Mouse (Mus musculus): Measurements from ENCODE around the gene Tmem185b. TPM values are rescaled to one million over a fixed set of nuclear protein-coding genes. Genes with fewer than 3 reads are reported as not detected.

The Tmem185b gene
- 25.6 and 25.7 TPM in 2 replicates for polyA plus RNA-seq (2014; fragmentation: Nextera tagmentation; extraction: Ambion mirVana)

DNA sequence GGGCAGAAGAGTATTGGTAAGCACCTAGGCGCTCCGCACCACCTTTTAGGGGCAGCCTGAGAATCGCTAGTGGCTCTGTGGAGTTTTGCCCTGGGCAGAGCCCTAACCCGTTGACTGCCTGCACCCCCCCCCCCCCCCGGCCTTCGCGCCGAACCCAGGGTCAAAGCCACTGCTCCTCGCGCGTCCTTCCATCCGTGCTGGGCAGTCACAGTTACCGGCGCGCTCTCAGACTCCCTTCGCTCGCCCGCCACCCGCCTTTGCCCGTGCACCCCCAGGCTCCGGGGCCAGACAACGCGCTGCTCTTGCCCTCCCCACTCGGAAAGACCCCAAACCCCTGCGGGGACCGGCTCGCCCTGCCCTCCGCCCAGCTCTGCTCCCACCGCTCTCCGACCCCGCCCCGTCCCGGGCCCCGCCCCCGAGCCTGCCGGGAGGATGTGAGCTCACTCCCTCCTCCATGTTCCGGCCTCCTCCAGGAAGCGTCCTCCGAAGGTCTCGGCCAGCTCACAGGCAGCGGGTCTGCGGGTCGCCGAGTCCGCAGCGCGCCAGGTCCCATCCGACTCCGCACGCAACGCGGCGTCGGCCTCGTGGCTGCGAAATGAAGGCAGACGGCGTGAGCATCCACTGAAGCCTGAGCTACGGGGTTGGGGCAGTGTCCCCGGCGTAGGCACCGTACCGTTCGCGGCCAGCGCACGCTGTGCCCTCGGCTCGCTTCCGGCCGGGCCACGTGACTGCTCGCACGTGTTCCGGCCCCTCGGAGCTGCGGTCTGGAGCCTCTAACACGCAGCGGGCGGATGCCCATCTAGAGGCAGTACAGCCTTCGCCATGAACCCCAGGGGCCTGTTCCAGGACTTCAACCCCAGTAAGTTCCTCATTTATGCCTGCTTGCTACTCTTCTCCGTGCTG lies at the start of gene Tmem185b:
Gene Tmem185b, plus strand, starts transcription at position 472 of the 903 bp plus-strand sequence.
- WGBS: 1% methylated on average over 63 of the region's 82 CpGs

DNA sequence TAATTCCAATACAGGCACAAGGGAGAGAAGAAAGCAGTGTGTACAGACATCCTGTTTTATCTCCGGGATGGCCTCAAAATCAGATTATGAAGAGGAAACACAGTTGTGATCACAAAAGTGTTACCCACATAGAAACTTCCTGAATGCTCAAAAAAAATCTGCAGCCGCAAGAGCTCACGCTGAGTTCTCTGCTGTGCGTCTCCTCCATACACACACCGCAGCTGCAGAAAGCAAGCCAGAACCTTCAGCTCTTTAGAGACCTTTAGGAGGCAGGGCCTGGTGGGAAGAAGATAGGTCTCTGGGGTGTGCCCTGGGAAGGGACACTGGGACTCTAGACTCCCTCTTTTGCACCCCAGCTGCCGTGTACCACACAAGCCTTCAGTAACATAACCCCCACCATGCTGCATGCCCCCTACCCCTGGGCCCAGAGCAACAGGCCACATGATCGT lies 49.0 kb upstream of the Tmem185b start:
- Histone ChIP-seq H3K36me3 (replicated peaks; ENCODE audit: control insufficient read depth, insufficient read depth, low read depth, low read length) (no peaks in the 10 kb centered on the region), H3K27ac (replicated peaks; ENCODE audit: low read depth, low read length) (no peak overlapping the region), H3K4me1 (ENCODE audit: control insufficient read depth, insufficient read depth, low read length) (no peaks in the 10 kb centered on the region), H3K9me3 (replicated peaks; ENCODE audit: control insufficient read depth, low read length) (no peaks in the 10 kb centered on the region), H3K27me3 (ENCODE audit: control insufficient read depth, insufficient read depth, low read length) (no peaks in the 10 kb centered on the region), H3K9ac (replicated peaks; ENCODE audit: low read length) (no peak overlapping the region), H3K4me2 (ENCODE audit: low read depth, low read length) (no peak overlapping the region), H3K4me3 (ENCODE audit: low read depth, low read length) (no peak overlapping the region)
- 87% methylated on average over 7 of the region's 7 CpGs for WGBS
- DNase-seq (ENCODE audit: low spot score) (no peak), ATAC-seq (replicated peaks; ENCODE audit: insufficient number of reproducible peaks, low FRiP score, low TSS enrichment, low read depth) (no peak)

More for the DNA sequence above, at the start of gene Tmem185b:
- peak; percentile 90 for DNase-seq (ENCODE audit: low spot score)
- ATAC-seq (replicated peaks; ENCODE audit: insufficient number of reproducible peaks, low FRiP score, low TSS enrichment, low read depth): peak; percentile 97
- peak within 1 kb of the TSS; percentile 51 for H3K4me3 ChIP-seq (ENCODE audit: low read depth, low read length)
- H3K4me1 ChIP-seq (ENCODE audit: control insufficient read depth, insufficient read depth, low read length): no peaks in the 10 kb centered on the region
- peak within 1 kb of the TSS; percentile 81 for H3K4me2 ChIP-seq (ENCODE audit: low read depth, low read length)
- peak within 1 kb of the TSS; percentile 29 for H3K27ac ChIP-seq (replicated peaks; ENCODE audit: low read depth, low read length)
- no peaks in the 10 kb centered on the region for H3K9me3 ChIP-seq (replicated peaks; ENCODE audit: control insufficient read depth, low read length)
- peaks cover 5% of the 10 kb centered on the region for H3K36me3 ChIP-seq (replicated peaks; ENCODE audit: control insufficient read depth, insufficient read depth, low read depth, low read length)
- peak within 1 kb of the TSS; percentile 74 for H3K9ac ChIP-seq (replicated peaks; ENCODE audit: low read length)
- no peaks in the 10 kb centered on the region for H3K27me3 ChIP-seq (ENCODE audit: control insufficient read depth, insufficient read depth, low read length)

DNA sequence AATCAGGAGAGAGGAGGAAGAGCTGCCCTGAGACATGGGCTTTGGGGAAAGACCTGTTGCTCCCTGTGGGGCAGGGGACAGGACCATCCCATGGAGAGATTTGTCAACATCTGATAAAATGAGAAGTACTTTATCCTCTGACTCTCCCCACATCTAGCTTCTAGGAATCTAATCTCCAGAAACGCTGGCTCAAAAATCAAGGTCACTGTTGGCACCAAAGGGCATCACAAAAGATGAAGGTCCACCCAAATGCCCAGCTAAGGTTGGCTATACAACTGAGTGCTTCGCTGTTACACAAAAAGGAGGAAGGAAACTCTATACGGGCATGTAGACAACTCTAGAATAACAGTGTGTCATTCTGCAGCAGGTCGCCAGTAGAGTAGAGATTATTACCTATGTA lies 46.3 kb upstream of the Tmem185b start:
- Histone ChIP-seq H3K4me1 (ENCODE audit: control insufficient read depth, insufficient read depth, low read length) (no peaks in the 10 kb centered on the region), H3K9me3 (replicated peaks; ENCODE audit: control insufficient read depth, low read length) (no peaks in the 10 kb centered on the region), H3K4me3 (ENCODE audit: low read depth, low read length) (no peak overlapping the region), H3K27me3 (ENCODE audit: control insufficient read depth, insufficient read depth, low read length) (no peaks in the 10 kb centered on the region), H3K9ac (replicated peaks; ENCODE audit: low read length) (no peak overlapping the region), H3K27ac (replicated peaks; ENCODE audit: low read depth, low read length) (no peak overlapping the region), H3K4me2 (ENCODE audit: low read depth, low read length) (no peak overlapping the region), H3K36me3 (replicated peaks; ENCODE audit: control insufficient read depth, insufficient read depth, low read depth, low read length) (no peaks in the 10 kb centered on the region)
- no peak for ATAC-seq (replicated peaks; ENCODE audit: insufficient number of reproducible peaks, low FRiP score, low TSS enrichment, low read depth)
- DNase-seq (ENCODE audit: low spot score): no peak
- 83% methylated on average over 4 of the region's 4 CpGs for WGBS

DNA sequence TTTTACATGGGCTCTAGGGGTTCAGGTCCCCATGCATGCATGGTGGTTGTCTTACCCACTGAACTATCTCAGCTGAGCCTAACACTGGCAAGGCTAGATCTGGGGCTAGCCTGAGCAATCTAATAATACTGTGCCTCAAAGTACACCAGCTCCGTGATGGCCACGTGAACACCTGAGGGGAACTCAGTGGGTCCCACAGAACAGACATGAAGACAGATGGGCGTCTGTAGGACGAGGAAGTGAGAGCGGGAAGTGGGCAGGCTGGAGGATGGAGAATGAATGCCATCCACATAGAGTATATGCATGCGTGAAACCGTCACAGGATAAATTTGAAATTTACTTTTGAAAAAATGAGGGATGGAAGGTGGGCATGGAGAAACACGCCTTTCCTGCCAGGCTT lies 45.3 kb upstream of the Tmem185b start:
- H3K27me3 ChIP-seq (ENCODE audit: control insufficient read depth, insufficient read depth, low read length): no peaks in the 10 kb centered on the region
- H3K36me3 ChIP-seq (replicated peaks; ENCODE audit: control insufficient read depth, insufficient read depth, low read depth, low read length): no peaks in the 10 kb centered on the region
- no peak overlapping the region for H3K9ac ChIP-seq (replicated peaks; ENCODE audit: low read length)
- no peaks in the 10 kb centered on the region for H3K4me1 ChIP-seq (ENCODE audit: control insufficient read depth, insufficient read depth, low read length)
- H3K4me3 ChIP-seq (ENCODE audit: low read depth, low read length): no peak overlapping the region
- no peaks in the 10 kb centered on the region for H3K9me3 ChIP-seq (replicated peaks; ENCODE audit: control insufficient read depth, low read length)
- ATAC-seq (replicated peaks; ENCODE audit: insufficient number of reproducible peaks, low FRiP score, low TSS enrichment, low read depth) (no peak), DNase-seq (ENCODE audit: low spot score) (no peak)
- no peak overlapping the region for H3K4me2 ChIP-seq (ENCODE audit: low read depth, low read length)
- no peak overlapping the region for H3K27ac ChIP-seq (replicated peaks; ENCODE audit: low read depth, low read length)
- WGBS: 95% methylated on average over 8 of the region's 8 CpGs

DNA sequence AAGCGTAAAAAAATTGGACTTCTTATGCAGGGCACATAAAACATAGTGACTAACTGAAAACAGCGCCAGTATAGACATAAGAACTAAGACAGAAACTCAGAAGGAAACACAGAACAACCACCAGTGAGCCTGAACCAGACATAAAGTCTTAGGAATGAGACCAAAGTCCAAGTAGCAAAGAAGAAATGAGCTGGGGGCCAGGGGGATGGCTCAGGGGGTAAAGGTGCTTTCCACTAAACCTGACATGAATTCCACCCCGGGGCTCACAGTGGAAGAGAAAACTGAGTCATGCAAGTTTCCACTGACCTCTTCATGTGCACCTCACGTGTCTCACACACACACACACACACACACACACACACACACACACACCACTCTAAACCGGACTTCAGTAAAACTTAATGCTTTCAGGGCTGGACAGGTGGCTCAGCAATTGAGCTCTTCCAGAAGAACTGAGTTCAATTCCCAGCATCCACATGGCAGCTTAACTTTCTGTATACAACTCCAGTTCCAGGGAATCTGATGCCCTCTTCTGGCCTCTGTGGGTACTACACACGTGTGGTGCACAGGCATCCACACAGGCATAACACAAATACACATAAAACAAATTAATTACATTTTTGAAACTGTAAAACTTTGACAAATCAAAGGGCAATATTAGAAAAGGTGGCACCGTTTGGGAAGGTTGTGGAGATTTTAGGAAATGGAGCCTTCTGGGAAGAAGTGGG lies 44.6 kb upstream of the Tmem185b start:
- Histone ChIP-seq H3K4me2 (ENCODE audit: low read depth, low read length) (no peak overlapping the region), H3K4me1 (ENCODE audit: control insufficient read depth, insufficient read depth, low read length) (no peaks in the 10 kb centered on the region), H3K27ac (replicated peaks; ENCODE audit: low read depth, low read length) (no peak overlapping the region), H3K9me3 (replicated peaks; ENCODE audit: control insufficient read depth, low read length) (no peaks in the 10 kb centered on the region), H3K27me3 (ENCODE audit: control insufficient read depth, insufficient read depth, low read length) (no peaks in the 10 kb centered on the region), H3K9ac (replicated peaks; ENCODE audit: low read length) (no peak overlapping the region), H3K36me3 (replicated peaks; ENCODE audit: control insufficient read depth, insufficient read depth, low read depth, low read length) (no peaks in the 10 kb centered on the region), H3K4me3 (ENCODE audit: low read depth, low read length) (no peak overlapping the region)
- ATAC-seq (replicated peaks; ENCODE audit: insufficient number of reproducible peaks, low FRiP score, low TSS enrichment, low read depth): no peak
- WGBS: 92% methylated on average over 7 of the region's 7 CpGs
- DNase-seq (ENCODE audit: low spot score): no peak

DNA sequence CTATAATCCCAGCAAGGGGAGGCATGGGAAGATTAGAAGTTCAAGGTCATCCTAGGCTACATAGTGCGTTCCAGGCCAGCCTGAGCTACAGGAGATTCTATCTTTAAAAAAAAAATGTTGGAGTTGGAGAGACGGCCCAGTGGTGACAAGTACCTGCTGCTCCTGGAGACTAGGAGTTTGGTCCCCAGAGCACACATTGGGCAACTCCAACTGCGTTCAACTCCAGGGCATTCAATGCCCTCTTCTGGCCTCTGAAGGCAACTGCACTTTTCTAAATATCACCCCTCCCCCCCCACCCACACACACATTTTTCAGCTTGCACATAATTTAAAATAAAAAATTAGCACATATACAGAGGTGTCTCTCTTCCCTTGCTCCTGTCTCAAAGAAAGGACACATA lies 43.1 kb upstream of the Tmem185b start:
- H3K27ac ChIP-seq (replicated peaks; ENCODE audit: low read depth, low read length): no peak overlapping the region
- no peaks in the 10 kb centered on the region for H3K36me3 ChIP-seq (replicated peaks; ENCODE audit: control insufficient read depth, insufficient read depth, low read depth, low read length)
- 55% methylated on average over 3 of the region's 3 CpGs for WGBS
- H3K9ac ChIP-seq (replicated peaks; ENCODE audit: low read length): no peak overlapping the region
- no peaks in the 10 kb centered on the region for H3K9me3 ChIP-seq (replicated peaks; ENCODE audit: control insufficient read depth, low read length)
- H3K4me3 ChIP-seq (ENCODE audit: low read depth, low read length): no peak overlapping the region
- no peak for ATAC-seq (replicated peaks; ENCODE audit: insufficient number of reproducible peaks, low FRiP score, low TSS enrichment, low read depth)
- H3K4me1 ChIP-seq (ENCODE audit: control insufficient read depth, insufficient read depth, low read length): no peaks in the 10 kb centered on the region
- no peak overlapping the region for H3K4me2 ChIP-seq (ENCODE audit: low read depth, low read length)
- H3K27me3 ChIP-seq (ENCODE audit: control insufficient read depth, insufficient read depth, low read length): no peaks in the 10 kb centered on the region
- no peak for DNase-seq (ENCODE audit: low spot score)

DNA sequence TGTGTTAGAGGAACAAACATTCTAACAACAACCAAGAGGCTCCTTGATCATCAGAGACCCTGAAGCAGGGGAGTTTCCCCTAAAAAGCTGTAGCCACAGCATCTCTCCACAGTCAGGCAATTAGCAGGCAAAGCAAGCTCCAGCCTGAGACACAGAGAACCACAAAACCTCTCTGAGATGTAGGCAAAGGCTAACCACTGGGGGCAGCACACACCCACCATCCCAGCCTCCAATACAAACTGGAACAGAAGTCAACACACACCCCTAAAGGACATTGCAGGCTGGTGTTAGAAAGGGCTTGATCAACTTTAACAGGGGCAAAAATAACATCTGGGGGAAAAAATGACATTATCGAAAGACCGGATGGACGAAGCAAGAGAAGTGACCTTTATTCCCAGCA lies 41.5 kb upstream of the Tmem185b start:
- Histone ChIP-seq H3K9me3 (replicated peaks; ENCODE audit: control insufficient read depth, low read length) (no peaks in the 10 kb centered on the region), H3K9ac (replicated peaks; ENCODE audit: low read length) (no peak overlapping the region), H3K27me3 (ENCODE audit: control insufficient read depth, insufficient read depth, low read length) (no peaks in the 10 kb centered on the region), H3K4me3 (ENCODE audit: low read depth, low read length) (no peak overlapping the region), H3K4me1 (ENCODE audit: control insufficient read depth, insufficient read depth, low read length) (no peaks in the 10 kb centered on the region), H3K36me3 (replicated peaks; ENCODE audit: control insufficient read depth, insufficient read depth, low read depth, low read length) (no peaks in the 10 kb centered on the region), H3K27ac (replicated peaks; ENCODE audit: low read depth, low read length) (no peak overlapping the region), H3K4me2 (ENCODE audit: low read depth, low read length) (no peak overlapping the region)
- ATAC-seq (replicated peaks; ENCODE audit: insufficient number of reproducible peaks, low FRiP score, low TSS enrichment, low read depth) (no peak), DNase-seq (ENCODE audit: low spot score) (peak; percentile 51)
- WGBS: 59% methylated on average over 3 of the region's 3 CpGs

DNA sequence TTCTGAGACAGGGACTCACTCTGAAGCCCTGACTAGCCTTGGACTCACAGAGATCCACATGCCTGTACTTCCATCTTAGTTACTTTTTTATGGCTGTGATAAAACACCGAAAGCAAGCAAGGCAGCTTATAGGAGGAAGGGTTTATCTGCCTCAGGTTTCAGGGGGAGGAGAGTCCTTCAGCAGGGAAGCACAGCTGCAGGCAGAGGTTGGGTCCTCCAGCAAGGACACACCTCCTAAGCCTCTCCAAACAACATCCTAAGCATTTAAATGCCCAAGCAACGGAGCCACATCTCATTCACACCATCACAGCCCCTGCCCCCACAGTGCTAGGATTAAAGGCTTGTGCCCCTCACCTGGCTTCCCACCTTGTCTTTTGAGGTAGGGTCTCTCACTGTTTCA lies 40.1 kb upstream of the Tmem185b start:
- H3K4me2 ChIP-seq (ENCODE audit: low read depth, low read length): no peak overlapping the region
- DNase-seq (ENCODE audit: low spot score): no peak
- WGBS: 21% methylated on average over 2 of the region's 2 CpGs
- H3K27ac ChIP-seq (replicated peaks; ENCODE audit: low read depth, low read length): no peak overlapping the region
- H3K4me1 ChIP-seq (ENCODE audit: control insufficient read depth, insufficient read depth, low read length): no peaks in the 10 kb centered on the region
- H3K4me3 ChIP-seq (ENCODE audit: low read depth, low read length): no peak overlapping the region
- H3K27me3 ChIP-seq (ENCODE audit: control insufficient read depth, insufficient read depth, low read length): no peaks in the 10 kb centered on the region
- H3K9me3 ChIP-seq (replicated peaks; ENCODE audit: control insufficient read depth, low read length): no peaks in the 10 kb centered on the region
- H3K36me3 ChIP-seq (replicated peaks; ENCODE audit: control insufficient read depth, insufficient read depth, low read depth, low read length): no peaks in the 10 kb centered on the region
- ATAC-seq (replicated peaks; ENCODE audit: insufficient number of reproducible peaks, low FRiP score, low TSS enrichment, low read depth): no peak
- H3K9ac ChIP-seq (replicated peaks; ENCODE audit: low read length): no peak overlapping the region

All from embryonic facial prominence, embryonic 11.5 days (tissue).